Mouse (Mus musculus) adrenal gland, postnatal 36 days (tissue): ENCODE data around the gene Gm49322. TPM values are rescaled to one million over a fixed set of nuclear protein-coding genes. Genes with fewer than 3 reads are reported as not detected.

Experiments
- DNase-seq, 2 experiments: peaks; one replicate each; pipeline ENCODE4 v3.0.0; 2021; ENCODE audit warnings: mixed read lengths in 1 of 2
- microRNA-seq: library from miRNA; unstranded; fragments of <30 nt; microRNA quantifications from one replicate; pipeline ENCODE4 v1.2.0, GENCODE M21; 2021
- total RNA-seq, 2 experiments: library from RNA; stranded (reverse); gene quantifications; 2 replicates each; pipeline ENCODE4 v1.2.3; 2021

Gm49322 gene
- total RNA-seq, 2 experiments from 2014 or later = 1.6 to 2.6 TPM

DNA sequence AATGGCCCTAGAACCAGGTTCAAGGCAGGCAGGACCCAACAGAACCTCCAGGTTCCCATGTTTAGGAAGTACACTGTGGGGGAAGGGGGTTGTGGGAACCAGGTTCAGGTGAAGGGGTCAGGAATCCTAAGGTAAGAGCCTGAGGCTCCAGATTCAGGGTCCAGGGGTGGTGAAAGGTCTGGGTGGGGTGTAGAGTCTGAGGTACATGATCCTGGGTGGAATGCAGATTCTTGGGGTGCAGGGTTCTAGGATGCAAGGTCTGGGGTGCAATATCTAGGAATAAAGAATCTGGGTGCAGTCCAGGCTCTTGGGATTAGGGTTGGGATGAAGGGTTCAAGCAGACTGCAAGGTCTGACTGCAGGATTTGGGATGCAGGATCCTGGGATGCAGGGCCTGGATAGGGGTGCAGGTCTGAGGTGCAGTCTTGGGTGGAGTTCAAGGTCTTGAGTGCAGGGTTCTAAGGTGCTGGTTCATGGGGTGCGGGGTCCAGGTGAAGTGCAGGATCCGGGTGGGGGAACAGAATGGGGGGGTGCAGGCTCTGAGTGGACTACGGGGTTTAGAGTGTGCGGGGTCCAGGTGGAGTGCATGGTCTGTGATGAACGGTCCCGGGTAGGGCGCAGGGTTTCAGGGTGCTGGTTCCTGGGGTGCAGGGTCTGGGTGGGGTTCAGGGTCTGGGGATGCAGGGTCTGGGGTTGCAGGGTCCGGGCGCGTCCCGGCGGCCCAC, 49.7 kb downstream of the Gm49322 start:
- no peak for DNase-seq

GRCm38 (mm10) chr10:80656130-80656862, 50.5 kb downstream of the Gm49322 start:
- DNase-seq = peak; percentile 96 to 99

DNA sequence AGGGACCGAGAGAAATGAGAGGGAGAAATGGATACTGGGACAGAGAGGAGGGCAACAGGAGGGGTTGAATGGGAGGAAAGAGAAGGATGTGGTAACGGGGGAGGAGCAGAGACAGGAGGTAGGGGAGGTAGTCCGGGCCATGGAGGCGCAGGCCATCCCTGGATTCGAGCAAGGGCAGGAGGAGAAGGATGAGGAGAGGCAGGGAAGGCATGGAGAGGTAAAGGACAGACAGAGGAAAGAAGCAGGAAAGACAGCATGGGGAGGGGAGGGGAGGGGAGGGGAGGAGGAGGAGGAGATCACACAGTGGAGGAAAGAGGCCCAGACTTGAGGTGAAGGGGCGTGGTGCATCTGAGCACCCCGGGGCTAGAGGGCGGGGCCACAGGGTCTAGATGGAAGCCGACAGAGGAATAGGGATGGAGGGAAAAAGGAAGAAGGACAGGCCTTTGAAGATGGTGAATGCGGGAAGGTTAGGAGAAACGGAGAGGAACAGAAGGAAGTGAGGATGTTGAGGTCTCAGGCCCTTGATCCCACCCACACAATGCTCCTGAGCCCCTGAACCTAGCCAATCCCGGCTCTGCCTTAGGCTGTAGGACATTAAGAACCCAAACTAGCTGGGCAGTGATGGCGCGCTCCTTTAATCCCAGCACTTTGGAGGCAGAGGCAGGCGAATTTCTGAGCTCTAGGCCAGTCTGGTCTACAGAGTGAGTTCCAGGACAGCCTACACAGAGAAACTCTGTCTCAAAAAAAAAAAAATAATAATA, 51.2 kb downstream of the Gm49322 start, which contains the start of gene Btbd2:
Gene Btbd2, minus strand, starts transcription at position 209 of the 761 bp plus-strand sequence.
- DNase-seq = no peak

DNA sequence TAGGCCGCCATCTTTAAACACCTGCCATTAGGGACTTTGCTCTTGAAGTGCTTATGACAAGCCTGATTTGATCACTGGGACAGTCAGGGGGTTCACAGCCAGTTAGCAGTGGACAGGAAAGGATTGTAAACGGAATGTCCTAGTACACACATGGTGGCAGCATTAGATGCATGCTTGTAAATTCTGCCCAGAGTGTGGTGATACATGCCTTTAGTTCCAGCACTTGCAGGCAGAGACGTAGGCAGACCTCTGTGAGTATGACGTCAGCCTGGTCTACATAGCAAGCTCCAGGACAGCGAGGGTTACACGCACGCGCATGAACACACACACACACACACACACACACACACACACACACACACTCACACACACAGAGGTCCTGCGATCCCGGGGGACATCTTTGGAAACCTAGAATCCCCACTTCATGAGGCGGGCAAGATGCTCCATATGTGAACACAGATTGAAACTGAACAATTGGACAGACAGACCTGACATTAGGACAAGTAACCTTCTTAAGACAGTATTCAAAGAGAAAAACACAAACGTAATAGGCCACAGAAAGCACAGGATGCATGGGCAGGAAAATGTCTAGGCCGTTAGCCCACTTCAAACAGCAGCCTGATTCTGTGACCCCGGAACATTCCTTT, 52.5 kb downstream of the Gm49322 start:
- DNase-seq = no peak

DNA sequence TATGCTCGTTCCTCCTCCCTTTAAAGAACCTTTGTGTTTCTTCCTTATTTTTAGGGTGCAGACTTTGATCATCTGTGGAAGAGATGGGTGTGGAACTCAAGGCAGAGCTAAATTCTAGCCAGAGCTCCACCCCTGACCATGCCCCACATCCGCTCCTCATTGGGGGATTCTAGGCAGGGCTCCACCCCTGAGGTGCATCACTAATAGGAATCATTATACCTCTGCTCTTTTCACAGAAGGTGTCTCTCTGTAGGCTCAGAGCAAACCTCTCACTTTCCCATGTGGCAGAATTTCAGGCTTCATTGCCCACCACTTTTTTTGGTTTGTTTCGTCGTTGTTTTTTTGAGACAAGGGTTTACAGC, 53.0 kb downstream of the Gm49322 start:
- no peak for DNase-seq

DNA sequence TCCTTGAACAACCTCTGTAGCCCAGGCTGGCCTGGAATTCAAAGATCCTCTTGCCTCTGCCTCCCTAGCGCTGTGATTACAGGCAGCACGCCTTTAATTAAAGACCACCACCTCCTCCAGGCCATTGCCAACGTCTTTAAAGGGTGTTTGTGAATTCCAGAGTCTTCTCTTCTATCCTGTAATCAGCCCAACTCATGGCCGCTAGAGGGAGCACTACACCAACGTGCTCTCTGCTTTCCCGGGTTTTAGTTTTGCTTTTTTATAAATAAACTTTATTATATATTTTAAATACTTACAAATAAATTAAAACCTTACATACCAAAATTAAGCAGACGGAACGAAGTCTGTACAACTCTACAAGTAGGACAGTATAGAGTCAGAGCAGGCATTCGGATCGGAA, 53.4 kb downstream of the Gm49322 start:
- DNase-seq = peak; percentile 80 to 84

DNA sequence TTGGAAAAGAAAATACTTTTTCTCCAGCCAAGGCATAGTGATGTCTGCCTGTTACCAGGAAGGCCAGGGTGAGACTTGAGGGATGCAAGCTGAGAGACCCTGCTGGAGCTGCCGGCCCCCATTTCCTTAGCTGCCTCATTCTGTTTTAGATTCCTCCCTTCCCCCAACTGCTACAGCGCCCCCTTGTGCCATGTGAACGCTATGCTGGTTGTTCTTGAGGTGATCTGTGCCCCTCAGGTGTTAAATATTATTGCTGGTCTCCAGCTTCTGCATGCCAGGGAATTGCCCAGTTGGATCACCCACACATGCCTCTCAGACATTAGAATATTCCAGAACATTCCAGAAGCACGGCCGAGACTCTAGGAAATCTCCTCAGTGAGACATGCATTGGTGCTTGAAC, 55.3 kb downstream of the Gm49322 start:
- DNase-seq = peak; percentile 51 to 69

- DNase-seq = no peak
Observed at GRCm38 (mm10) chr10:80663485-80664196, 57.8 kb downstream of the Gm49322 start.

- peak; percentile 89 to 92 for DNase-seq
Observed at GRCm38 (mm10) chr10:80664197-80665015, 58.6 kb downstream of the Gm49322 start.

- DNase-seq = peak; percentile 88 to 89
Observed at GRCm38 (mm10) chr10:80665016-80665380, 59.2 kb downstream of the Gm49322 start.

Small RNAs within 50 kb of the gene (microRNA-seq; reads per million reads assigned to microRNA genes)
- gene Mir6912 = 2.7 reads per million, percentile 5 among the genes with 10 or more reads in this experiment

Other genes starting within 250 kb of the Gm49322 start
- under 1 TPM in 1 of 2 experiments, not detected in 1; 0.26 TPM for gene Plk5, start 249.6 kb upstream of the Gm49322 start, total RNA-seq
- gene Mex3d, start 218.4 kb upstream of the Gm49322 start, total RNA-seq = 10 to 100 TPM; 22.4 to 29.9 TPM
- gene Mbd3, start 206.5 kb upstream of the Gm49322 start, total RNA-seq = 100 to 1,000 TPM; 140 to 148 TPM
- gene Uqcr11, start 199.2 kb upstream of the Gm49322 start, total RNA-seq = 100 to 1,000 TPM; 876 to 886 TPM
- 10 to 100 TPM; 48.2 to 64.3 TPM for gene Tcf3, start 172.4 kb upstream of the Gm49322 start, total RNA-seq
- gene Onecut3, start 111.2 kb upstream of the Gm49322 start, total RNA-seq = not detected
- 1 to 10 TPM in 1 of 2 experiments, under 1 TPM in 1; 0.43 to 1.1 TPM for gene Atp8b3, start 66.9 kb upstream of the Gm49322 start, total RNA-seq
- gene Rexo1, start 44.5 kb upstream of the Gm49322 start, total RNA-seq = 10 to 100 TPM; 28.3 to 42.9 TPM
- 10 to 100 TPM; 13.6 to 14.1 TPM for gene Klf16, start 28.7 kb upstream of the Gm49322 start, total RNA-seq
- gene Abhd17a, start 15.7 kb upstream of the Gm49322 start, total RNA-seq = 100 to 1,000 TPM; 103 to 107 TPM
- 10 to 100 TPM; 64.3 to 64.6 TPM for gene Scamp4, start 3.1 kb upstream of the Gm49322 start, total RNA-seq
- 1 to 10 TPM; 2.7 to 6.1 TPM for gene Adat3, start 3.1 kb upstream of the Gm49322 start, total RNA-seq
- gene Csnk1g2, start 16.8 kb downstream of the Gm49322 start, total RNA-seq = 100 to 1,000 TPM; 129 to 135 TPM
- gene Btbd2, start 51.0 kb downstream of the Gm49322 start, total RNA-seq = 10 to 100 TPM; 61.7 to 71.2 TPM
- gene Mknk2, start 72.1 kb downstream of the Gm49322 start, total RNA-seq = 100 to 1,000 TPM; 178 to 198 TPM
- gene Mob3a, start 96.0 kb downstream of the Gm49322 start, total RNA-seq = 10 to 100 TPM; 19.4 to 20.1 TPM
- 10 to 100 TPM in 1 of 2 experiments, 1 to 10 TPM in 1; 9.9 to 16.6 TPM for gene Izumo4, start 96.2 kb downstream of the Gm49322 start, total RNA-seq
- gene Ap3d1, start 136.2 kb downstream of the Gm49322 start, total RNA-seq = 10 to 100 TPM; 80.3 to 99.6 TPM
- gene Dot1l, start 149.2 kb downstream of the Gm49322 start, total RNA-seq = 10 to 100 TPM; 53.2 to 64.6 TPM
- 10 to 100 TPM; 51.4 to 55.6 TPM for gene Sf3a2, start 192.2 kb downstream of the Gm49322 start, total RNA-seq
- gene Plekhj1, start 192.6 kb downstream of the Gm49322 start, total RNA-seq = 10 to 100 TPM; 84.6 to 86.8 TPM
- under 1 TPM; 0.40 to 0.83 TPM for gene Amh, start 199.2 kb downstream of the Gm49322 start, total RNA-seq
- gene Jsrp1, start 207.5 kb downstream of the Gm49322 start, total RNA-seq = 1 to 10 TPM; 4.7 to 7.2 TPM
- gene Oaz1, start 220.6 kb downstream of the Gm49322 start, total RNA-seq = 1,000 to 10,000 TPM in 1 of 2 experiments, 100 to 1,000 TPM in 1; 923 to 1,039 TPM
- gene Lingo3, start 238.0 kb downstream of the Gm49322 start, total RNA-seq = 1 to 10 TPM; 5.8 TPM
- 10 to 100 TPM; 26.6 to 36.8 TPM for gene Lsm7, start 249.2 kb downstream of the Gm49322 start, total RNA-seq
- gene Sppl2b, start 249.3 kb downstream of the Gm49322 start, total RNA-seq = 10 to 100 TPM; 28.1 to 30.3 TPM